ENCODE assay signal across 8 mouse cellular contexts in the genomic region with DNA sequence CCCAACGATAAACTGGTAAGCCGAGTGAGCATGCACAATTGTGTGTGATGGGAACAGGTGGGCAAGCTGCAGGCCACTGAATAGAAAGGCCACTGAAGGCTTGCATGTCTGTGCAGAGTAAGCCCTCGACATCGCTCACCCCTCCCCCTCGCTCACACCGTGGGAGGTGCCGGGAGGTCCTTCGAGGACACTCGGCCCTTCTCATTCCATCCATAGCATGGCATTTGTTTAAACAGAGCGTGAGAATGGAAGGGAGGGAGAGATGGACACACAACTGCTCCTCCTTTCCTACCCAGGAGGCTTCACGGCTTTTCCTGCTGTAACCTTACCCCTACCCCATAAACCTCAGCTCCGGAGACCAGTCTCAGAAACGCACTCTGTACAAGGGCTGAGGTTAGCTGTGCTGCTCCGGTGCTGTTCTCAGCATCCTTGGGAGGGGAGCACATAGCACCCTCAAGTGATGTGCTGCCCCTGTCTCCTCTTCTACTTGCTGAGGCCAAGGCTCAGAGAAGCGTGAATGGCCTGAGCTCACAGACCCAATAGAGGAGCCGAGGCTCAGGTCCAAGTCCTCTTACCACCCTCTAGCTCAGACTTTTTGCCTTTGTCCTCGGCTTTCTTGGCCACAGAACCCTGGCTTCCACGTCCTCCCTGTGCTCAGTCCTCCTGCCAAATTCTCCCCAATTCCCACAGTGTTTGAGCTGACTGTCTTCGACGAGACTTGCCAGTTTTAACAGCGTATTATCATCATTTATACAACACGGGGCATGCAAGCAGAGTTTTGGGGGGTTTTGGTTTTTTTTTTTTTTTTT. TPM values are rescaled to one million over a fixed set of nuclear protein-coding genes. Genes with fewer than 3 reads are reported as not detected.
DNase-seq lines count a peak whose midpoint lies in the region; ATAC-seq lines count a peak whose summit lies in the region.

No protein-coding gene starts in this region.

- WGBS in forebrain, embryonic 13.5 days: 77% methylated on average over 22 of the region's 22 CpGs
- WGBS in forebrain, embryonic 10.5 days: 81% methylated on average over 22 of the region's 22 CpGs
- 32% methylated on average over 22 of the region's 22 CpGs for WGBS in lung, embryonic 15.5 days

- H3K4me2 ChIP-seq in forebrain, embryonic 13.5 days: no peak overlapping the region
- H3K4me2 ChIP-seq in lung, embryonic 15.5 days: peak overlapping the region; percentile 32

- peak; percentile 28; the same call in 1 of the 2 replicates for ATAC-seq in forebrain, embryonic 13.5 days
- peak; percentile 56 for ATAC-seq in lung, embryonic 15.5 days (ENCODE audit: borderline replicate concordance, extremely low read depth, low FRiP score, low TSS enrichment)

- H3K27me3 ChIP-seq in forebrain, embryonic 13.5 days: no peaks in the 10 kb centered on the region
- no peaks in the 10 kb centered on the region for H3K27me3 ChIP-seq in forebrain, embryonic 10.5 days (ENCODE audit: poor library complexity, severe bottlenecking)
- H3K27me3 ChIP-seq in lung, embryonic 15.5 days: no peaks in the 10 kb centered on the region

- H3K4me1 ChIP-seq in forebrain, embryonic 13.5 days: peaks cover 7% of the 10 kb centered on the region; the same call in 1 of the 2 replicates
- H3K4me1 ChIP-seq in forebrain, embryonic 10.5 days: peaks cover 5% of the 10 kb centered on the region; the same call in 1 of the 2 replicates
- H3K4me1 ChIP-seq in lung, embryonic 15.5 days: peaks cover 14% of the 10 kb centered on the region

- no peaks in the 10 kb centered on the region for H3K9me3 ChIP-seq in forebrain, embryonic 13.5 days (replicated peaks)
- H3K9me3 ChIP-seq in forebrain, embryonic 10.5 days: no peaks in the 10 kb centered on the region
- H3K9me3 ChIP-seq in lung, embryonic 15.5 days: no peaks in the 10 kb centered on the region

- H3K36me3 ChIP-seq in forebrain, embryonic 13.5 days (ENCODE audit: poor library complexity, severe bottlenecking): no peaks in the 10 kb centered on the region
- H3K36me3 ChIP-seq in forebrain, embryonic 10.5 days (replicated peaks): no peaks in the 10 kb centered on the region
- no peaks in the 10 kb centered on the region for H3K36me3 ChIP-seq in lung, embryonic 15.5 days

- no peak for DNase-seq in forebrain, embryonic 10.5 days (ENCODE audit: extremely low spot score, low spot score)
- DNase-seq in ovary, postnatal 14 days (ENCODE audit: low spot score): peak; percentile 11
- no peak for DNase-seq in ovary, postnatal 10 days (ENCODE audit: low spot score)
- peak; percentile 64 for DNase-seq in gastrocnemius, postnatal 14 days
- DNase-seq in spleen, postnatal 10 days (ENCODE audit: low spot score in 2 of 2): no peak
- DNase-seq in spleen, postnatal 4 days (ENCODE audit: low spot score in 2 of 2): no peak

- H3K27ac ChIP-seq in forebrain, embryonic 13.5 days: peak overlapping the region; percentile 35; the same call in 1 of the 2 replicates
- H3K27ac ChIP-seq in forebrain, embryonic 10.5 days: no peak overlapping the region
- no peak overlapping the region for H3K27ac ChIP-seq in lung, embryonic 15.5 days

- intact Hi-C loops in gastrocnemius, postnatal 14 days (cut with DNase I; ENCODE audit: low total_unique reads): loop anchor here (2.0 to 5.0 kb wide), 2 partner anchors 40 to 55 kb away; no protein-coding TSS in a partner anchor

- H3K4me3 ChIP-seq in forebrain, embryonic 13.5 days: no peak overlapping the region
- H3K4me3 ChIP-seq in forebrain, embryonic 10.5 days: no peak overlapping the region
- no peak overlapping the region for H3K4me3 ChIP-seq in lung, embryonic 15.5 days

- H3K9ac ChIP-seq in forebrain, embryonic 13.5 days: no peak overlapping the region
- no peak overlapping the region for H3K9ac ChIP-seq in lung, embryonic 15.5 days

RNA-seq across cellular contexts. Expression of a gene that starts 33.8 kb away (rescaled TPM):
- 20.8 and 22.8 TPM in 2 replicates for polyA plus RNA-seq in forebrain, embryonic 13.5 days (2015; fragmentation: Nextera tagmentation; extraction: Ambion mirVana)
- polyA plus RNA-seq in forebrain, embryonic 10.5 days (2016; fragmentation: Nextera tagmentation; extraction: Ambion mirVana): 2.3 and 4.3 TPM in 2 replicates
- total RNA-seq in gastrocnemius, postnatal 14 days (2021): 10 to 100 TPM; 74.1 to 86.7 TPM
- polyA plus RNA-seq in lung, embryonic 15.5 days (2015; fragmentation: Nextera tagmentation; extraction: Ambion mirVana): 6.9 and 7.1 TPM in 2 replicates

Comparison
In these comparisons a context has a peak if more than half of its experiments do, and no peak if none do; other contexts are left out.
1. DNase-seq: peak in ovary, postnatal 14 days (single experiment) and gastrocnemius, postnatal 14 days (single experiment); none in forebrain, embryonic 10.5 days (single experiment), ovary, postnatal 10 days (single experiment), spleen, postnatal 10 days (0 of 2) and spleen, postnatal 4 days (0 of 2).